Mouse (Mus musculus): Measurements from ENCODE around the gene Nup133.

- TF ChIP-seq POLR2A (IDR thresholded peaks at IDR 0.05; ENCODE audit: low read depth, low read length) (no peak), CTCF (conservative IDR thresholded peaks at IDR 0.05; ENCODE audit: insufficient read depth, insufficient read length, low read depth, low read length) (no peak)
Measured at GRCm38 (mm10) chr8:123857361-123857760, 91.7 kb downstream of the Nup133 start.
